In the genomic region with DNA sequence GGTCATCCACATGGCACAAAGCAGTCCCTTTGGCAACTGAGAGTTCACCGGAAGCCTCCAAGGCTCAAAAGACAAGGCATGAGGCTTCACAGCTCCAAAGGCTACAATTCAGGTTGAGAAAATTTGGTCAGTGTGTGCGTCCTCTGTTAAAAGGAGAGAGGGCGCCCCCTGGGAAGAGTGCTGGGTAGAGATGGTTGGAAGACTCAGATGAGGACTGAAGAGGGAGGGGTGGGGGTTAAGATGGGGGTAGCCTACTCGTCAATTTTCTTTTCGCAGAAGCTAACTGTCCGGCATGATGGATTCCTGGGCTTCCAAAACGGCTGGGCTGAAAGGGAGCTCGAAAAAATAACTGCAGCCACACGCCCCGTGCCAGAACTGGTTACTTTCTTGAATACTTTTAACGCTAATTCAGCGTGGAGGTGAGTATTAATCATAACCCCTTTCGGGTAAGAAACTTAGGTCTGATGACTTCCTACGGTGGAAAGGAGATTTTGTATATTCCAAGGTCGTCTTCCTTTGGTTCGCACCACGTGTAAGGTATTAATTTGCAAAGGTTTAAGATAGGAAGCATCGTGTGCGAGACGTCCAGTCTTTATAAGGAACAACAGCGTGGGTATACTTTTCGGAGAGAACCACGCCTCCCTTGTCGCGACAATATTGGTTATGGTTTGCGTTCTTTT, we compare ENCODE assay signal across 8 mouse cellular contexts. TPM values are rescaled to one million over a fixed set of nuclear protein-coding genes. Genes with fewer than 3 reads are reported as not detected.
DNase-seq lines count a peak whose midpoint lies in the region; ATAC-seq and TF ChIP-seq lines count a peak whose summit lies in the region.

A gene (plus strand): TSS at position 178 of the 680 bp plus-strand sequence.

- H3K9ac ChIP-seq in heart, embryonic 15.5 days: peak within 1 kb of the TSS; percentile 81
- H3K9ac ChIP-seq in liver, embryonic 12.5 days: peak within 1 kb of the TSS; percentile 67
- H3K9ac ChIP-seq in neural tube, embryonic 11.5 days (ENCODE audit: low read length): peak within 1 kb of the TSS; percentile 92

- peaks cover 9% of the 10 kb centered on the region for H3K36me3 ChIP-seq in heart, embryonic 15.5 days
- peaks cover 16% of the 10 kb centered on the region for H3K36me3 ChIP-seq in liver, embryonic 12.5 days
- peaks cover 4% of the 10 kb centered on the region for H3K36me3 ChIP-seq in neural tube, embryonic 11.5 days (ENCODE audit: control insufficient read depth, insufficient read depth, low read length)

- TF ChIP-seq POLR2A in bone marrow, adult 2 months (IDR thresholded peaks at IDR 0.05; ENCODE audit: borderline replicate concordance, control insufficient read depth, low read depth, low read length): no peak

- H3K27ac ChIP-seq in bone marrow, adult 2 months (ENCODE audit: control insufficient read depth, insufficient read depth, low read depth, low read length, poor library complexity): peak within 1 kb of the TSS; percentile 83; the same call in 1 of the 2 replicates
- H3K27ac ChIP-seq in heart, embryonic 15.5 days: peak within 1 kb of the TSS; percentile 90
- peak within 1 kb of the TSS; percentile 86 for H3K27ac ChIP-seq in liver, embryonic 12.5 days
- H3K27ac ChIP-seq in neural tube, embryonic 11.5 days (ENCODE audit: low read depth, low read length): peak within 1 kb of the TSS; percentile 89

- H3K4me2 ChIP-seq in heart, embryonic 15.5 days: peak within 1 kb of the TSS; percentile 99
- peak within 1 kb of the TSS; percentile 97 for H3K4me2 ChIP-seq in liver, embryonic 12.5 days
- peak within 1 kb of the TSS; percentile 87 for H3K4me2 ChIP-seq in neural tube, embryonic 11.5 days (ENCODE audit: low read depth)

- H3K27me3 ChIP-seq in heart, embryonic 15.5 days: no peaks in the 10 kb centered on the region
- H3K27me3 ChIP-seq in liver, embryonic 12.5 days (replicated peaks): no peaks in the 10 kb centered on the region
- H3K27me3 ChIP-seq in neural tube, embryonic 11.5 days (ENCODE audit: control insufficient read depth, insufficient read depth, low read length): no peaks in the 10 kb centered on the region

- TF ChIP-seq CTCF in bone marrow, adult 2 months (IDR thresholded peaks at IDR 0.05; ENCODE audit: control insufficient read depth, insufficient read depth, low read length): peak; percentile 27; the same call in 1 of the 2 replicates

- DNase-seq in CD4-positive, CD25-positive, alpha-beta regulatory T cell, adult 2 months (ENCODE audit: low read depth, low spot score): peak; percentile 75
- DNase-seq in kidney, postnatal 14 days: peak; percentile 82
- DNase-seq in neural tube, embryonic 11.5 days (ENCODE audit: low spot score): peak; percentile 80
- DNase-seq in testis, postnatal 14 days (ENCODE audit: low spot score): peak; percentile 68

- WGBS in bone marrow, adult 2 months: under 1% methylated on average over 26 of the region's 26 CpGs
- under 1% methylated on average over 26 of the region's 26 CpGs for WGBS in heart, embryonic 15.5 days
- under 1% methylated on average over 26 of the region's 26 CpGs for WGBS in liver, embryonic 12.5 days (ENCODE audit: insufficient replicate concordance)
- 1% methylated on average over 26 of the region's 26 CpGs for WGBS in neural tube, embryonic 11.5 days

- H3K4me3 ChIP-seq in bone marrow, adult 2 months (replicated peaks; ENCODE audit: control insufficient read depth, low read depth, low read length): peak within 1 kb of the TSS; percentile 95
- peak within 1 kb of the TSS; percentile 82 for H3K4me3 ChIP-seq in heart, embryonic 15.5 days
- peak within 1 kb of the TSS; percentile 77 for H3K4me3 ChIP-seq in liver, embryonic 12.5 days
- H3K4me3 ChIP-seq in neural tube, embryonic 11.5 days (ENCODE audit: low read depth, low read length): peak within 1 kb of the TSS; percentile 91

- H3K9me3 ChIP-seq in heart, embryonic 15.5 days (replicated peaks): no peaks in the 10 kb centered on the region
- H3K9me3 ChIP-seq in liver, embryonic 12.5 days (replicated peaks): no peaks in the 10 kb centered on the region
- no peaks in the 10 kb centered on the region for H3K9me3 ChIP-seq in neural tube, embryonic 11.5 days (ENCODE audit: control insufficient read depth, low read length)

- H3K4me1 ChIP-seq in bone marrow, adult 2 months (ENCODE audit: control insufficient read depth, insufficient read depth, low read length): no peaks in the 10 kb centered on the region
- H3K4me1 ChIP-seq in heart, embryonic 15.5 days (replicated peaks): peaks cover 17% of the 10 kb centered on the region; the same call in 1 of the 2 replicates
- peaks cover 32% of the 10 kb centered on the region for H3K4me1 ChIP-seq in liver, embryonic 12.5 days
- peaks cover 3% of the 10 kb centered on the region; the same call in 1 of the 2 replicates for H3K4me1 ChIP-seq in neural tube, embryonic 11.5 days (ENCODE audit: control insufficient read depth, insufficient read depth, low read length)

- ATAC-seq in erythroblast, adult 5-6 weeks (replicated peaks; ENCODE audit: low FRiP score, poor library complexity, severe bottlenecking): 0 out of 2 replicates have a peak, but pooled peaks have one; percentile 25
- ATAC-seq in heart, embryonic 15.5 days (replicated peaks; ENCODE audit: insufficient number of reproducible peaks, insufficient read depth, low FRiP score, low read depth): no peak
- ATAC-seq in liver, embryonic 12.5 days: no peak
- no peak for ATAC-seq in neural tube, embryonic 11.5 days (ENCODE audit: insufficient read depth, low FRiP score, low TSS enrichment)

RNA-seq across cellular contexts. Expression of the gene that starts here (rescaled TPM):
- polyA plus RNA-seq in bone marrow, adult 2 months (2011; ENCODE audit: insufficient read depth, insufficient read length, low replicate concordance, missing spikeins): 18.8 and 23.0 TPM in 2 replicates
- 2.7 and 6.0 TPM in 2 replicates for total RNA-seq in erythroblast, adult 5-6 weeks (2015; ENCODE audit: low replicate concordance)
- 3.1 and 6.2 TPM in 2 replicates for total RNA-seq in erythroblast, adult 5-6 weeks (2017; ENCODE audit: low replicate concordance)
- 1.4 and 2.2 TPM in 2 replicates for polyA plus RNA-seq in heart, embryonic 15.5 days (2015; fragmentation: Nextera tagmentation; extraction: Ambion mirVana)
- polyA plus RNA-seq in liver, embryonic 12.5 days (2016; fragmentation: Nextera tagmentation; extraction: Ambion mirVana): 3.7 TPM in 2 replicates
- 6.7 and 7.7 TPM in 2 replicates for polyA plus RNA-seq in neural tube, embryonic 11.5 days (2014; fragmentation: Nextera tagmentation; extraction: Ambion mirVana)
